Mouse (Mus musculus) neural tube, embryonic 13.5 days (tissue): ENCODE results near the gene Bcas3. TPM values are rescaled to one million over a fixed set of nuclear protein-coding genes. Genes with fewer than 3 reads are reported as not detected.

Source experiments
- ATAC-seq: fragments of 200-750 bp; cut with Nextera tagmentation; 2 replicates; pipeline ENCODE4 v1.8.0; 2017; ENCODE audit warnings: low read depth, mild to moderate bottlenecking, moderate TSS enrichment, moderate library complexity
- H3K27ac ChIP-seq: fragments of 300-500 bp; sonication (generic); replicated peaks from 2 replicates; pipeline ENCODE4 v1.5.1; 2015; ENCODE audit warnings: moderate library complexity, mild to moderate bottlenecking, inconsistent platforms
- H3K27me3 ChIP-seq: fragments of 300-500 bp; sonication (generic); 2 replicates; pipeline ENCODE4 v1.6.1; 2015; ENCODE audit warnings: mild to moderate bottlenecking, inconsistent platforms
- H3K36me3 ChIP-seq: fragments of 300-500 bp; sonication (generic); 2 replicates; pipeline ENCODE4 v1.6.1; 2015; ENCODE audit warnings: mild to moderate bottlenecking, inconsistent platforms
- H3K4me1 ChIP-seq: fragments of 300-500 bp; sonication (generic); replicated peaks from 2 replicates; pipeline ENCODE4 v1.6.1; 2015; ENCODE audit warnings: inconsistent platforms
- H3K4me2 ChIP-seq: fragments of 300-500 bp; sonication (generic); 2 replicates; pipeline ENCODE4 v1.6.1; 2015; ENCODE audit warnings: inconsistent platforms, mild to moderate bottlenecking, moderate library complexity
- H3K4me3 ChIP-seq: fragments of 300-500 bp; sonication (generic); 2 replicates; pipeline ENCODE4 v1.5.1; 2015; ENCODE audit warnings: mild to moderate bottlenecking, inconsistent platforms
- H3K9ac ChIP-seq: fragments of 300-500 bp; sonication (generic); 2 replicates; pipeline ENCODE4 v1.6.1; 2015; ENCODE audit warnings: moderate library complexity, mild to moderate bottlenecking, inconsistent platforms
- H3K9me3 ChIP-seq: fragments of 300-500 bp; sonication (generic); 2 replicates; pipeline ENCODE4 v1.6.1; 2016; ENCODE audit warnings: inconsistent platforms
- WGBS: fragments of 180-500 bp; shearing (Covaris S2); methylation state at CpG from one replicate; pipeline ENCODE4 v1.1.7; 2015; 5-methylcytosine and 5-hydroxymethylcytosine counted together
- polyA plus RNA-seq: library from polyadenylated mRNA; unstranded; fragments of >200 nt; fragmentation: Nextera tagmentation; extraction: Ambion mirVana; gene quantifications from 2 replicates; pipeline ENCODE4 v1.2.1, GENCODE M21; 2015

Bcas3 gene
- polyA plus RNA-seq, 1 experiment from 2014 or later, result 37.7 TPM

DNA sequence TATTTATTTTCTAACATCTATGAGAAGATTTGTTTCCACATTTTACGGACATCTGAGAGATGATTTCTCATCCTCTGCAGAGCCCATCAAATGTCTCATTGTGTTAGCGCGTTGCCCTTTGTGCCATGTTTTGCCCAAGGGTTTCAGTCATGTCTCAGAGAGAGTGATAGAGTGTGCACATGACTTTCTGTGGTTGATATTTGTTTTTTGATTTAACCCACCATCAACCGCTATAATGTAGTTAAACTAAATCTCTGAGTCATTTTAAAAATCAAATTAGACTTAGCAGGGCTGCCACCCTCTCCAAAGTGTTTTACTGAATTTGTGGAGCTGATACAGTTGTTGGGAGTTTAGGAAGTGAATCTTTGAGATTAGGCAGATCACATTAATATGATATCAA, 288.5 kb downstream of the Bcas3 start:
- Histone ChIP-seq H3K9me3 (no peaks in the 10 kb centered on the region), H3K4me3 (no peak overlapping the region), H3K27me3 (no peaks in the 10 kb centered on the region), H3K36me3 (no peaks in the 10 kb centered on the region), H3K9ac (no peak overlapping the region), H3K4me2 (peak overlapping the region; percentile 50; the same call in 1 of the 2 replicates), H3K27ac (no peak overlapping the region; the same call in 1 of the 2 replicates), H3K4me1 (peaks cover 71% of the 10 kb centered on the region)
- ATAC-seq, result no peak
- 35% methylated on average over 4 of the region's 4 CpGs for WGBS

DNA sequence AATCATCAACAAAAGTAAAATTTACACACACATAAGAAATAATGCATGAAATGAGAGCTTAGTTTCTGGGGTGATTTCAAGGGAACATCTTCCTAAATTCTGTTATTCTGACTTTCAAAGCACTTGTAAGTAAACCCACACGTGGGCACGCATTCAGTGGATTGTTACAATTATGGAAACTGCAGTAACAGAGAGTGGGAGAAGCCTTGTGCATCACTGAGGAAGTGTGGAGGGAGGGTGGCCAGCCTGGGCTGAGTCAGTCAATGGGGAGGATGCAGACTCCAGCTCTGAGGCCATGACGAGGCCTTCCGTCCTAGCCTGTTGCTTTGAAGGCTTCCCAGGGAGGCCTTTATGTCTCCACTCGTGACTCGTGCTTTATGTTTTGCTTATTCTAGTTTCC, 289.6 kb downstream of the Bcas3 start:
- H3K4me3 ChIP-seq, result no peak overlapping the region
- no peak overlapping the region for H3K4me2 ChIP-seq
- no peak for ATAC-seq
- no peaks in the 10 kb centered on the region for H3K27me3 ChIP-seq
- no peaks in the 10 kb centered on the region for H3K36me3 ChIP-seq
- 53% methylated on average over 6 of the region's 6 CpGs for WGBS
- H3K9ac ChIP-seq, result no peak overlapping the region
- H3K9me3 ChIP-seq, result no peaks in the 10 kb centered on the region
- peaks cover 71% of the 10 kb centered on the region for H3K4me1 ChIP-seq
- H3K27ac ChIP-seq, result no peak overlapping the region

DNA sequence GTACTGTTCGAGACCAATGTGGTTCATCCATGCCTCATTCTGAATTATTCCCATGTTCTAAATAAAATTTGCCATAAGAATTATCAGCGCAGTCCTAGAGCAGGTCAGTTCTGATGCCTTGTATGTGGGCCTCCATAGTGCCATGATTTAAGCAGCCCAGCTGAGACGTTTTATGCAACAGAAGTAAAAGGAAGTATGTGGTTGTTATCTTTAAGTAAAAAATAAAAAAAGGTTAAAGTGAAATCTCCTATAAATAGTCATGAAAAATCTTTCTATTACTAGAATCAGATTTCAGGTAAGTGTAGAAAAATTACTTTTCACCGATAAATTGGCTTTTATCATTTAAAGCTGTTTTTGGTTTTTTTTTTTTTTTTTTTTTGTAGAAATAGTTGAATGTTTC, 290.1 kb downstream of the Bcas3 start:
- WGBS, result 80% methylated on average over 4 of the region's 4 CpGs
- ATAC-seq, result no peak
- Histone ChIP-seq H3K9me3 (no peaks in the 10 kb centered on the region), H3K4me1 (peaks cover 71% of the 10 kb centered on the region), H3K9ac (no peak overlapping the region), H3K27me3 (no peaks in the 10 kb centered on the region), H3K27ac (no peak overlapping the region), H3K36me3 (no peaks in the 10 kb centered on the region), H3K4me3 (no peak overlapping the region), H3K4me2 (no peak overlapping the region)

DNA sequence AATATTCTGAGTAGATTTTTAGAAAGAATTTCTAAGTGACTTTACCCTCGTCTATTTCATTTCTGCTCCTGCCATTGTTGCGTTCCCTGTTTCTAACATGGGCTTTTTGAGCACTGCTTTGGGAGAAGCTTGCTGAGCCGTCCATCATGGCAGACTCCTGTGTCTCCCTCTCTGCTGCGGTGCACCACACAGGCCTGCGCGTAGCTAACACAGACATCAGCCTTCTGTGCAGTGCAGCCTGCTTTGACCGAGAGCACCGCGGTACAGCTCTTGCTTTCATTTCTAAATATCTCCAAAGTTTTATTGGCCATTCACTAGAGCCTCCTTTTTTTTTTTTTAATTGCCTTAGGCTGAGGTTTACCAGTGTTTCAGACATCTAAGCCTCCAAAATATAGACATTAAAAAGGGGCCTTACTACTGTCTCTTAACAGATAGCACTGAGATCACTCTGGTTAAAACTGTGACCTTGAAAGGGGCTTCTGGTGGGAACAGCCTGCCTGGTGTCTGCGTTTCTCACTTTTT, 290.6 kb downstream of the Bcas3 start:
- H3K9ac ChIP-seq, result peak overlapping the region; percentile 32; the same call in 1 of the 2 replicates
- 40% methylated on average over 10 of the region's 10 CpGs for WGBS
- H3K9me3 ChIP-seq, result no peaks in the 10 kb centered on the region
- H3K36me3 ChIP-seq, result no peaks in the 10 kb centered on the region
- H3K4me3 ChIP-seq, result no peak overlapping the region
- H3K4me1 ChIP-seq, result peaks cover 66% of the 10 kb centered on the region
- peak overlapping the region; percentile 29; the same call in 1 of the 2 replicates for H3K27ac ChIP-seq
- H3K27me3 ChIP-seq, result no peaks in the 10 kb centered on the region
- ATAC-seq, result no peak
- H3K4me2 ChIP-seq, result no peak overlapping the region

DNA sequence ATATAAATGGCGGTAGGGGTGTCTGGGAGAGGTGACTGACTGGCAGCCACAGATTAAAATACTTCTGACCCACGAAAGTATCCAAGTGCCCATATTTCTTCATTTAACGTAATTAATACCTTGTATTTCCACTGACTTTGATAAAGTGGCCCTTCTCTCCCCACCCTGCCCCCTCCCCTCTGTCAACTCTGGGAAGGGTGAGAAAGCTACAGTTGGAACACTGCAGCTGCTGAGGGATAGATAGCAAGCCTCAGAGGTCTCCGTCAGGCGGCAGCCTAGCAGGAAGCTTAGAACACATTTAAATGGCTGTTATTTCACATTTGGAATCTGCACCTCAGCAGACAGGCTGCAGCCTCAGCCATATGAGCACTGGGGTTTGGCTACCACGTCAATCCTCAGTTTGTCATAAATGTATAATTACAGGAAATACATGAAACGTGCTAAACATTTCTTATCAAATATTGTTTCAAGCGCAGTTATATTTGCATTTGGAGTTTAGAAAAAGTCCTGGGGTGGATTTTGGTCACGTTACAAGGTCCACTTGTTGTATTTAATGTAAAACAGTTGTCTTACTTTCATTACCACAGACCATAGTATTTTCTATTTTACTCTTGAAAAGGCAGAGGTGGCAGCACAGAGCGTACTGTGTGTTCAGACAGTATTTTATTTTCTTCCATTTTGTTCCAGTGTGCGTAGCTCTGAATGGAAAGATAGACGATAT, 291.2 kb downstream of the Bcas3 start:
- H3K9me3 ChIP-seq, result no peaks in the 10 kb centered on the region
- no peak overlapping the region for H3K4me3 ChIP-seq
- no peak overlapping the region for H3K4me2 ChIP-seq
- H3K36me3 ChIP-seq, result no peaks in the 10 kb centered on the region
- peaks cover 59% of the 10 kb centered on the region for H3K4me1 ChIP-seq
- ATAC-seq, result no peak
- peak overlapping the region; percentile 32; the same call in 1 of the 2 replicates for H3K9ac ChIP-seq
- H3K27me3 ChIP-seq, result no peaks in the 10 kb centered on the region
- WGBS, result 59% methylated on average over 12 of the region's 12 CpGs
- 0 out of 2 replicates have a peak overlapping the region, but pooled peaks have one; percentile 29 for H3K27ac ChIP-seq

DNA sequence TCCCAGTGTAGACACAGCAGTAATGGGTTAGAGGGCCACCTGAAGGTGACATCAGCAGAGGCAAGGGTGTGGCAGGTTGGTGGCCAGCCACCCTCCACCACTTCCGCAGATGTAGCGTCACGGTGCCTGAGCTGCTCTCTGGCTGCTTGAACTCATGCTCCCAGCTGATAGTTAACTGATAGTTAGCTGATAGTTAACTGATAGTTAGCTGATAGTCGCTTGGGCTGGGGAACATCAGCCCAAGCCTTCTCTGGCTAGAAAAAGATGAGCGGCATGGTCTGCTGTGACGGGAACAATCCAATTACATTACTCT, 291.7 kb downstream of the Bcas3 start:
- ATAC-seq, result no peak
- 74% methylated on average over 6 of the region's 6 CpGs for WGBS
- H3K4me2 ChIP-seq, result no peak overlapping the region
- H3K4me1 ChIP-seq, result peaks cover 56% of the 10 kb centered on the region
- no peak overlapping the region for H3K9ac ChIP-seq
- H3K4me3 ChIP-seq, result no peak overlapping the region
- H3K27me3 ChIP-seq, result no peaks in the 10 kb centered on the region
- H3K9me3 ChIP-seq, result no peaks in the 10 kb centered on the region
- no peak overlapping the region for H3K27ac ChIP-seq
- H3K36me3 ChIP-seq, result no peaks in the 10 kb centered on the region

DNA sequence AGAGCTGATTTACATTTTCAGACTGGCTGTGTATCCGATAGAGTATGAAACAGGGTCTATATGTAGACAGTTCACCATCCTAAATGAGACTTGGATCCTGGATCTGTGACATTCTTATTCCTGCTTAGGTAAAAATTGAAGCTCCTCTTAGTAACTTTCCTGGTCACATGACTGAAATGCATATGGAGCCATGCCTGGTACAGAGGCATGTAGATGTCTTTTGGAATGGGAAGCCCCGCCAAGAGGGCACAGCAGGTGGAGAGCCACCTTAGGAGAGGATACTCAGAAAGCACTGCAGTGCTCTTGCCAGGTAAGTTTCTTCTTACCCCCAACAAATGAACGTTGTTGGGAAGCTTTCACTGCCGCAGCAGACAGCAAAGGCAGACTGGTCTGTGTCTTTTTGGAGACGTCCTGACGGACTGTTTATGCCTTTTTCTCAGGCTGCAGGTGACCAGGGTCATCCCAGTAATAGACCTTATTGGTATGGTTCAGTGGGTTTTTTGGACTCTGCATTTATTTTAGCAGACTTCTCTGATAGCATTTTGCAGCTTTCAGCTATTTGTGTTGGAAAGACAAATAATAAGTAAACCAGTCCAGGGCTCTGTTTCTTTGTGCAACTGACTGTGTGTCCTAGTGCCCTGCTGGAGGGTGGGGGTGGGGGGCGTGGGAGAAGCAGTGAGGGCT, 292.3 kb downstream of the Bcas3 start:
- no peak overlapping the region for H3K4me3 ChIP-seq
- no peak overlapping the region for H3K27ac ChIP-seq
- peaks cover 50% of the 10 kb centered on the region for H3K4me1 ChIP-seq
- WGBS, result 72% methylated on average over 7 of the region's 7 CpGs
- ATAC-seq, result no peak
- H3K9me3 ChIP-seq, result no peaks in the 10 kb centered on the region
- H3K9ac ChIP-seq, result no peak overlapping the region
- H3K36me3 ChIP-seq, result no peaks in the 10 kb centered on the region
- H3K27me3 ChIP-seq, result no peaks in the 10 kb centered on the region
- no peak overlapping the region for H3K4me2 ChIP-seq

DNA sequence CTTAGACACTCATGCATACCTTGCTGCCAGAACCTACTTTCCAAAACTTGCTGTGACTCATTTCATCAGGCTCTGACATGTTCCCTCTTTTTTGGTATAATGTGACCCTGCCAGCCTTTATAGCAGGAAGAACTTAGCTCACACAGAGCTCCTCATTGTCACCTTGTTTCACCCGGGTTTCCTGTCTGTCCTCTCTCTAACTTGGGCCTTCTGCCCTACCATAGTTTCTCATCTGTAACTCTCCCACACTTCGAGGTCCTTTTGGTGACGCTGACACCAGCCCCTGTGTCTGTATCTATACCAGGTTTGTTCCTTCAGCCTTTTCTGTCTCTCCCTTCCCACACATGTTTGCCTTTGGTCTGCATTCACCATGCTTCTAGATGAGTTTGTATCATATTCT, 295.9 kb downstream of the Bcas3 start:
- no peaks in the 10 kb centered on the region for H3K36me3 ChIP-seq
- ATAC-seq, result no peak
- H3K4me3 ChIP-seq, result no peak overlapping the region
- H3K9me3 ChIP-seq, result no peaks in the 10 kb centered on the region
- H3K4me2 ChIP-seq, result no peak overlapping the region
- no peak overlapping the region for H3K27ac ChIP-seq
- WGBS, result 70% methylated on average over 3 of the region's 3 CpGs
- H3K4me1 ChIP-seq, result peaks cover 17% of the 10 kb centered on the region
- no peak overlapping the region for H3K9ac ChIP-seq
- no peaks in the 10 kb centered on the region for H3K27me3 ChIP-seq

DNA sequence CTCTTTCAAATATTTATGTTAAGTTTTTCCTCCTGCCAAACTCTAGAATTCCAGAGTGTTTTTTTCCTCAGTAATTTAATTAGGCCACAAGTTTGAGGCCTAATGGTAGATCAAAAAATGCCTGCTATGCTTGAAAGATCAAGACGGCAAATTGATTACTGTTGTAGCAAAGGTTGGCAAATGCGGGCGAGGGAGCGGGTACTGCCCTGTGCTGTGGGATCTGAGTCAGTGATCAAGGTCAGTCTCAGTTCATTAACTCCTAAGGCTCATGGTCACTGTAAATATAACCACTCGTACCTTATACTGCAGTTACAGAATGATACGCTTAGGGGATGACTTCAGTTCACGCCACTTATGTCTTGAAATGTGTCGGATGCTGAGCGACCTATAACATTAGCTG, 296.4 kb downstream of the Bcas3 start:
- WGBS, result 82% methylated on average over 9 of the region's 9 CpGs
- no peaks in the 10 kb centered on the region for H3K9me3 ChIP-seq
- no peaks in the 10 kb centered on the region for H3K27me3 ChIP-seq
- peaks cover 12% of the 10 kb centered on the region for H3K4me1 ChIP-seq
- ATAC-seq, result no peak
- H3K36me3 ChIP-seq, result no peaks in the 10 kb centered on the region
- no peak overlapping the region for H3K4me2 ChIP-seq
- H3K9ac ChIP-seq, result no peak overlapping the region
- no peak overlapping the region for H3K4me3 ChIP-seq
- H3K27ac ChIP-seq, result no peak overlapping the region

DNA sequence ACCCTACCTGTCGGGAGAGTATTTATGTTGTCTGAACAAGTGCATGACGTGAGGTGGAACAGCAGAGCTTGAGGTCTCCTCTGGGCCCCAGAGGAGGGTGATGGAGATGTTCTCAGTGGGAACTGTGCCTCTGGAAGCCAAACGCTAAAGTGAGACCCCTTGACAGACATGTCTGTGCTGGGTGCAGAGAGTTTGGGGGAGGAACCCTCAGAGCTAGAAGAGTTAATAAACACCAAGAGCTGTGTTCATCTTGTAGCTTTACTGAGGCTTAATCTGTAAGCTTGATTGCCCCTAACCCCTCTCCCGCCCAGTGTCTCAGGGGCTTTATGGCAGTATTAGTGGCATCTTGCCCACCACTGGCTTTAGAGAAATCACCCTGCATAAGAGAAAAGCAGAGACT, 304.5 kb downstream of the Bcas3 start:
- Histone ChIP-seq H3K9me3 (no peaks in the 10 kb centered on the region), H3K36me3 (no peaks in the 10 kb centered on the region), H3K4me1 (peaks cover 19% of the 10 kb centered on the region), H3K27me3 (no peaks in the 10 kb centered on the region), H3K27ac (no peak overlapping the region), H3K9ac (no peak overlapping the region), H3K4me2 (no peak overlapping the region), H3K4me3 (no peak overlapping the region)
- ATAC-seq, result no peak
- 56% methylated on average over 4 of the region's 4 CpGs for WGBS

DNA sequence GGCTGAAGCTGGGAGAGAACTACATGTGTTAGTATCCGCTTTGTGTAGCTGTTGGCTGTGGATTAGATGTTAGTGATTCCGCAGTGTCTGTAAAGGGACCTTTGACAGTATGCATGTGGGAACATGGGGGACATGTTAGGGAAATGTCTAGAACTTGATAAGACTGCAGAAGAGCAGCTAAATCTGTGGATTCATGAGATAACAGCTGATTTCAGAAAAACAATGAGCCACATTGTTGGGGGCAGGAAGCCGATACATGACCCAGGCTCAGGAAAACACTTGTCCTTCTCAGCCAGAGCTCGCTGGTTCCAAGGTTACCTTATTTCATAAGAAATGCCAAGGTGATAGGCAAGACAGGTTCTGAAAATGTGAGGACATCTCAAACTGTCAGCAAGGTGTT, 307.3 kb downstream of the Bcas3 start:
- no peaks in the 10 kb centered on the region for H3K36me3 ChIP-seq
- H3K4me2 ChIP-seq, result no peak overlapping the region
- ATAC-seq, result no peak
- no peak overlapping the region for H3K9ac ChIP-seq
- no peak overlapping the region for H3K4me3 ChIP-seq
- H3K4me1 ChIP-seq, result peaks cover 19% of the 10 kb centered on the region
- H3K9me3 ChIP-seq, result no peaks in the 10 kb centered on the region
- 88% methylated on average over 4 of the region's 4 CpGs for WGBS
- H3K27ac ChIP-seq, result no peak overlapping the region
- no peaks in the 10 kb centered on the region for H3K27me3 ChIP-seq

DNA sequence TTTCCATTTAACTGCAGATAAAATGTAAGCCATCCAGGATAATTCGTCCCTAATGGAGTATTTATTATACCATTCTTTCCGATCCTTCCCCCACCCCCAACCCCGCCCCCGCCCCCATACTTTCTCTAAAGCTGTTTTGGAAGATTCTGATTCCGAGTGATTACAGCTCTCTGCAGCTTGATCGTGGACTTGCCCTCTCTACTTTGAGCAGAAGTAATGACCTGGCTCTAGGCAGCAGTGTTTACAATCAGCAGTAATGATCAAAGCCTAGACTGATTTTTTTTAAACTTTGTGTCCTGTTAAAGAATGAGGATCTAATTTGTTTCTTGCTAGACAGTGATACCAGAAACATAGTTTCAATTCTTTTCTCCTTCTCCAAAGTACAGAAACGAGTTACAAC, 314.2 kb downstream of the Bcas3 start:
- no peak overlapping the region for H3K9ac ChIP-seq
- H3K27me3 ChIP-seq, result no peaks in the 10 kb centered on the region
- peaks cover 16% of the 10 kb centered on the region for H3K4me1 ChIP-seq
- no peak overlapping the region for H3K4me2 ChIP-seq
- H3K4me3 ChIP-seq, result no peak overlapping the region
- 64% methylated on average over 7 of the region's 7 CpGs for WGBS
- H3K36me3 ChIP-seq, result no peaks in the 10 kb centered on the region
- H3K27ac ChIP-seq, result no peak overlapping the region
- no peaks in the 10 kb centered on the region for H3K9me3 ChIP-seq
- ATAC-seq, result no peak
